Mouse (Mus musculus): ENCODE measurements around the gene Gpx3.

The Gpx3 gene

GRCm38 (mm10) chr11:54917461-54917860, 15.2 kb downstream of the Gpx3 start:
- DNase-seq, result no peak

- no peak for DNase-seq
Observed at GRCm38 (mm10) chr11:54918273-54918672, 16.0 kb downstream of the Gpx3 start.

GRCm38 (mm10) chr11:54920127-54920972, 18.1 kb downstream of the Gpx3 start:
- no peak for DNase-seq

GRCm38 (mm10) chr11:54920973-54921580, 18.8 kb downstream of the Gpx3 start:
- DNase-seq, result no peak

GRCm38 (mm10) chr11:54921798-54922197, 19.5 kb downstream of the Gpx3 start:
- no peak for DNase-seq

GRCm38 (mm10) chr11:54922488-54922887, 20.2 kb downstream of the Gpx3 start:
- no peak for DNase-seq

GRCm38 (mm10) chr11:54924145-54924544, 21.9 kb downstream of the Gpx3 start:
- no peak for DNase-seq

- DNase-seq, result peak; percentile 80
Observed at GRCm38 (mm10) chr11:54927346-54928140, 25.3 kb downstream of the Gpx3 start.

- DNase-seq, result no peak
Observed at GRCm38 (mm10) chr11:54928219-54928618, 26.0 kb downstream of the Gpx3 start.

GRCm38 (mm10) chr11:54928886-54929285, 26.6 kb downstream of the Gpx3 start:
- DNase-seq, result no peak

- DNase-seq, result no peak
Observed at GRCm38 (mm10) chr11:54929290-54929689, 27.0 kb downstream of the Gpx3 start.

GRCm38 (mm10) chr11:54929744-54930143, 27.5 kb downstream of the Gpx3 start:
- DNase-seq, result no peak

GRCm38 (mm10) chr11:54930318-54930979, 28.2 kb downstream of the Gpx3 start:
- peak; percentile 65 for DNase-seq

- peak; percentile 61 for DNase-seq
Observed at GRCm38 (mm10) chr11:54931405-54932093, 29.3 kb downstream of the Gpx3 start.

- DNase-seq, result no peak
Observed at GRCm38 (mm10) chr11:54932540-54932939, 30.3 kb downstream of the Gpx3 start.

GRCm38 (mm10) chr11:54934198-54934597, 31.9 kb downstream of the Gpx3 start:
- DNase-seq, result no peak

GRCm38 (mm10) chr11:54936035-54936770, 34.0 kb downstream of the Gpx3 start:
- DNase-seq, result no peak

GRCm38 (mm10) chr11:54936771-54937140, 34.5 kb downstream of the Gpx3 start:
- no peak for DNase-seq

- DNase-seq, result no peak
Observed at GRCm38 (mm10) chr11:54939501-54939900, 37.2 kb downstream of the Gpx3 start.

- no peak for DNase-seq
Observed at GRCm38 (mm10) chr11:54940056-54940455, 37.8 kb downstream of the Gpx3 start.

GRCm38 (mm10) chr11:54944702-54945101, 42.4 kb downstream of the Gpx3 start:
- no peak for DNase-seq

GRCm38 (mm10) chr11:54949717-54950116, 47.5 kb downstream of the Gpx3 start:
- DNase-seq, result no peak
